Mouse (Mus musculus) limb, embryonic 12.5 days (tissue): ENCODE data around the gene Lrp11. TPM values are rescaled to one million over a fixed set of nuclear protein-coding genes. Genes with fewer than 3 reads are reported as not detected.
A peak's percentile ranks its signal among the peaks of the same experiment; 100 is the strongest.

Experiments
- ATAC-seq: fragments of 200-750 bp; cut with Nextera tagmentation; 2 replicates; pipeline ENCODE4 v1.8.0; 2017; ENCODE audit warnings: low read depth, moderate TSS enrichment; ENCODE audit not compliant: insufficient number of reproducible peaks, insufficient read depth, low FRiP score, low TSS enrichment
- H3K27ac ChIP-seq: fragments of 300-500 bp; sonication (generic); 2 replicates; pipeline ENCODE4 v1.5.1; 2016; ENCODE audit warnings: mild to moderate bottlenecking, moderate library complexity
- H3K27me3 ChIP-seq: fragments of 300-500 bp; sonication (generic); 2 replicates; pipeline ENCODE4 v1.6.1; 2016; ENCODE audit warnings: mild to moderate bottlenecking, moderate library complexity
- H3K36me3 ChIP-seq: fragments of 300-500 bp; sonication (generic); 2 replicates; pipeline ENCODE4 v1.6.1; 2016; ENCODE audit warnings: mild to moderate bottlenecking, moderate library complexity
- H3K4me1 ChIP-seq: fragments of 300-500 bp; sonication (generic); replicated peaks from 2 replicates; pipeline ENCODE4 v1.6.1; 2016
- H3K4me2 ChIP-seq: fragments of 300-500 bp; sonication (generic); 2 replicates; pipeline ENCODE4 v1.6.1; 2016; ENCODE audit warnings: mild to moderate bottlenecking, moderate library complexity
- H3K4me3 ChIP-seq: fragments of 300-500 bp; sonication (generic); replicated peaks from 2 replicates; pipeline ENCODE4 v1.5.1; 2016; ENCODE audit warnings: mild to moderate bottlenecking
- H3K9ac ChIP-seq: fragments of 300-500 bp; sonication (generic); replicated peaks from 2 replicates; pipeline ENCODE4 v1.6.1; 2016; ENCODE audit warnings: mild to moderate bottlenecking, moderate library complexity
- H3K9me3 ChIP-seq: fragments of 300-500 bp; sonication (generic); 2 replicates; pipeline ENCODE4 v1.6.1; 2016; ENCODE audit warnings: mild to moderate bottlenecking, moderate library complexity
- WGBS: fragments of 180-500 bp; shearing (Covaris S2); methylation state at CpG from one replicate; pipeline ENCODE4 v1.1.7; 2016; 5-methylcytosine and 5-hydroxymethylcytosine counted together
- polyA plus RNA-seq: library from polyadenylated mRNA; unstranded; fragments of >200 nt; fragmentation: Nextera tagmentation; extraction: Ambion mirVana; gene quantifications from 2 replicates; pipeline ENCODE4 v1.2.1, GENCODE M21; 2016

Lrp11 gene
- polyA plus RNA-seq, 1 experiment from 2014 or later: 1.3 TPM

- no peak overlapping the region for H3K9ac ChIP-seq
- WGBS: 95% methylated on average over 3 of the region's 3 CpGs
These were observed 34.4 kb downstream of the Lrp11 start for GRCm38 (mm10) chr10:7623861-7624518.

GRCm38 (mm10) chr10:7629092-7629491 is 39.5 kb downstream of the Lrp11 start:
- Histone ChIP-seq H3K4me2 (no peak overlapping the region), H3K9me3 (no peaks in the 10 kb centered on the region), H3K27ac (no peak overlapping the region), H3K9ac (no peak overlapping the region), H3K36me3 (peaks cover 39% of the 10 kb centered on the region), H3K27me3 (no peaks in the 10 kb centered on the region), H3K4me1 (no peaks in the 10 kb centered on the region), H3K4me3 (no peak overlapping the region)
- no peak for ATAC-seq
- 84% methylated on average over 4 of the region's 4 CpGs for WGBS

More at GRCm38 (mm10) chr10:7623861-7624518, 34.4 kb downstream of the Lrp11 start:
- no peak overlapping the region for H3K4me3 ChIP-seq
- H3K9me3 ChIP-seq: no peaks in the 10 kb centered on the region
- no peak overlapping the region for H3K27ac ChIP-seq
- no peak for ATAC-seq
- no peak overlapping the region for H3K4me2 ChIP-seq
- H3K4me1 ChIP-seq: no peaks in the 10 kb centered on the region
- peaks cover 4% of the 10 kb centered on the region for H3K36me3 ChIP-seq
- H3K27me3 ChIP-seq: no peaks in the 10 kb centered on the region

GRCm38 (mm10) chr10:7630286-7630685 is 40.7 kb downstream of the Lrp11 start:
- Histone ChIP-seq H3K9me3 (no peaks in the 10 kb centered on the region), H3K4me2 (no peak overlapping the region), H3K4me3 (no peak overlapping the region), H3K36me3 (peaks cover 39% of the 10 kb centered on the region), H3K27ac (no peak overlapping the region), H3K27me3 (no peaks in the 10 kb centered on the region), H3K9ac (no peak overlapping the region), H3K4me1 (no peaks in the 10 kb centered on the region)
- ATAC-seq: no peak
- 84% methylated on average over 5 of the region's 5 CpGs for whole genome bisulfite sequencing

DNA sequence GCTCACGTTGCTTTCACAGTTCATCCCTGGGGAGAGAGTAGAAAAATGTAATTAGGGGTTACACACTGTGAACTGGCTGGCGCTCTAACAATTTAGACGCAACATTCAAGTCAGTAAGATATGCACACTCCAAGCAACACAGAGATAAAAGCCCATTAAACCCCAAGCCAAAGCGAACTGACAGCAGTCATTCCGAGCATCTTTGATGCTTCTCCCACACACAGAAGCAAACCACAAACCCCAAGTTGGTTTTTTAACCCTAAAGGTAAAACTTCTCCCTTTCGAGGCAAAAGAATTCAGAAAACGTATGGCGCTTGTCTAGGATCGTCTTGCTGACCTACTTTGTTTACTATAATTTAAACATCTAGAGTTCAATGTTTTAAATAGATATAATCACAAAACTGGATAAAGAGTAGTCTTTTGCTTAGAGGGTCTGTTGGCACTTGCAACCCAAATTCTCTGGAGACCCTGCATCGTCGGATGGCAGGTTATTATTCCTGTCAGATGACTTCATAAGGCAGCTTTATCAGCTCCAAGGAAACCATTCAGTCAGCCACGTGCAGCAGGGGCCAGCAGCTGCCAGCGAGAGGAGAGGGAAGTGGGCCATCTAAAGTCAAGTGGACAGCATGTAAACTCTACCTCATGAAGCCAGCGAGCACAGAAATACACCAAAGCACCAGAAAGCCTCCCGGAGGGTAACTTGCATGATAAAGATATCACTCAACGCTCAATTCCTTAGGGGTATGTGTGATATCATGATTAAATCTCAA is 41.5 kb downstream of the Lrp11 start:
- H3K27ac ChIP-seq: no peak overlapping the region
- H3K27me3 ChIP-seq: no peaks in the 10 kb centered on the region
- no peak overlapping the region for H3K4me3 ChIP-seq
- H3K36me3 ChIP-seq: peaks cover 39% of the 10 kb centered on the region
- 85% methylated on average over 16 of the region's 16 CpGs for WGBS
- no peak for ATAC-seq
- H3K9me3 ChIP-seq: no peaks in the 10 kb centered on the region
- H3K4me1 ChIP-seq: no peaks in the 10 kb centered on the region
- H3K4me2 ChIP-seq: no peak overlapping the region
- no peak overlapping the region for H3K9ac ChIP-seq

DNA sequence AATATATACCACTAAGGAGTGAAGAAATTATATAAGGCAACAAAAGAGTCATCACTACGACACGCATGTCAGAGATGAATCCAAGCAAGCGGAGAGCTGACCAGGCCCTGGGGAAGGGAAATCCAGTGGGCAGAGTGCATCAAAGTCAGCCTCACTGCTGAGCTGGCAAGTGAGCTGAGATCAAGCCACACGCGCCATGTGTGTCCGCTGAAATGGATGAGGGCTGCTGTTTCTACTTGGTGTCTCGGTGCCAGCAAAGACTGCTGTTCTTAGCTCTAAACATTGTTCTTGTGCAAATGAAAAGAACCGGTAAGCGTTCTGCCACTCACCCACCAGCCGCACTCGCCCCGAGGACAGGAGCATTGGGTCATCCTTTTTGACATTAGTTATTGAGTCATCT is 50.8 kb downstream of the Lrp11 start:
- H3K27ac ChIP-seq: no peak overlapping the region
- H3K9me3 ChIP-seq: no peaks in the 10 kb centered on the region
- H3K36me3 ChIP-seq: peaks cover 68% of the 10 kb centered on the region
- no peak overlapping the region for H3K4me3 ChIP-seq
- no peak overlapping the region for H3K9ac ChIP-seq
- ATAC-seq: no peak
- 97% methylated on average over 12 of the region's 12 CpGs for WGBS
- H3K4me1 ChIP-seq: no peaks in the 10 kb centered on the region
- no peak overlapping the region for H3K4me2 ChIP-seq
- H3K27me3 ChIP-seq: no peaks in the 10 kb centered on the region

GRCm38 (mm10) chr10:7645911-7646310 is 56.3 kb downstream of the Lrp11 start:
- Histone ChIP-seq H3K4me1 (no peaks in the 10 kb centered on the region), H3K27me3 (no peaks in the 10 kb centered on the region), H3K4me2 (no peak overlapping the region), H3K9me3 (no peaks in the 10 kb centered on the region), H3K36me3 (peaks cover 54% of the 10 kb centered on the region), H3K9ac (no peak overlapping the region), H3K27ac (no peak overlapping the region), H3K4me3 (no peak overlapping the region)
- ATAC-seq: no peak
- WGBS: 88% methylated on average over 2 of the region's 2 CpGs

DNA sequence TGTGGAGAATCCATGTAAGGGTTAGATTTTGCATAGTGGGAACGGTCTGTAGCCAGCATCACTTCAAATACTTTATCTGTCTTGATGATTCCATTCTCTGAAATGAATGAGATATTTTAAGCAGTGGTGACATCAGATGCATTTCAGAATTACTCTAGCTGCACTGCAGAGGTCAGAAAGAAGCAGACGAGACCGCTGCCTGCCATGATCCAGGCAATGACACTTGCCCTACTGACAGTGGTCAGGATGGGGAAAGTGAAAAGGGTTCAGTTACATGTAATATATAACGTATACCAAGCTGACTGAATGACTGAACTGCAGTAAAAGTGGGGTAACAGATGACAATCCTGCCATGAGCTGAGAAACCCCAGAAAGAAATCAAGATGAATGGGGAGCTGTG is 59.5 kb downstream of the Lrp11 start:
- no peak overlapping the region for H3K4me3 ChIP-seq
- no peak overlapping the region for H3K27ac ChIP-seq
- no peaks in the 10 kb centered on the region for H3K9me3 ChIP-seq
- H3K27me3 ChIP-seq: no peaks in the 10 kb centered on the region
- no peaks in the 10 kb centered on the region for H3K4me1 ChIP-seq
- peaks cover 32% of the 10 kb centered on the region for H3K36me3 ChIP-seq
- ATAC-seq: no peak
- H3K4me2 ChIP-seq: no peak overlapping the region
- 86% methylated on average over 4 of the region's 4 CpGs for WGBS
- H3K9ac ChIP-seq: no peak overlapping the region

GRCm38 (mm10) chr10:7651057-7651456 is 61.5 kb downstream of the Lrp11 start:
- no peaks in the 10 kb centered on the region for H3K4me1 ChIP-seq
- no peak overlapping the region for H3K4me3 ChIP-seq
- H3K36me3 ChIP-seq: peaks cover 25% of the 10 kb centered on the region
- 93% methylated on average over 2 of the region's 2 CpGs for WGBS
- no peak overlapping the region for H3K27ac ChIP-seq
- no peak overlapping the region for H3K9ac ChIP-seq
- no peaks in the 10 kb centered on the region for H3K9me3 ChIP-seq
- no peak for ATAC-seq
- no peak overlapping the region for H3K4me2 ChIP-seq
- no peaks in the 10 kb centered on the region for H3K27me3 ChIP-seq

DNA sequence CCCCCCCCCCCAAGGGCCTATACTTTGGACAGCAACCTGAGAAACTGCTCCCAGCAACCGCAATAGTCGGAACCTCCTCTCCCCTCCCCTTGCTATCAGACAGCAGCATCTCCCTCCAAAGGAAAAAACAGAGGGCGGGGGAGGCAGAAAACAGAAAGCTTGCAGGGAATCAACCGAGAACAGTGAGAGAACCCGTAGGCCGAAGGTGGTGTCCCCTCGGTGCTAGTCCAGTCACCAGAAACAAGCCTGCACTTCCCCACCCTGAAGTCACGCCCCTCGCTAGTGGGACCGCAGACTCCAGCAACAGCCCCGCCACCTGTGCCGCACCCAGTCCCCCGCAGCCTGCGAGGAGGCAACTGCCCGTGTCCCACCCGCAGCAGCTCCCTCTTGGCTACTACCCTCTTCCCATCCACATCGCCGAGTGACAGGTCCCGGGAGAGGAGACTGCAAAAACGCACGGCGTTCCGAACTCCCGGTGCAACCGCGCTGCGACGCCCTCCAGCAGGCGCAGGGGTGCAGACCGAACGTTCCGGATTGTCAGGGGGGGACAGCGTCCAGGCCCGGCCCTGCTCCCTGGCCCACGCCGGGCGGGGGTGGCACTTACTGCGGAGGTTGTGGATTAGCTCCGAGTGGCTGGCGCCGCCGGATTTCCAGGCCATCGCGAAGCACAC is 73.0 kb downstream of the Lrp11 start:
- peak; percentile 77 for ATAC-seq
- Histone ChIP-seq H3K4me1 (peaks cover 6% of the 10 kb centered on the region; the same call in 1 of the 2 replicates), H3K27ac (peak overlapping the region; percentile 93), H3K4me3 (peak overlapping the region; percentile 90), H3K9ac (peak overlapping the region; percentile 81), H3K9me3 (no peaks in the 10 kb centered on the region), H3K27me3 (no peaks in the 10 kb centered on the region), H3K36me3 (no peaks in the 10 kb centered on the region), H3K4me2 (peak overlapping the region; percentile 84)
- WGBS: under 1% methylated on average over 44 of the region's 44 CpGs

- Histone ChIP-seq H3K4me2 (peak overlapping the region; percentile 84), H3K4me3 (peak overlapping the region; percentile 90), H3K9me3 (no peaks in the 10 kb centered on the region), H3K27me3 (no peaks in the 10 kb centered on the region), H3K27ac (peak overlapping the region; percentile 93), H3K36me3 (no peaks in the 10 kb centered on the region), H3K9ac (peak overlapping the region; percentile 81), H3K4me1 (peaks cover 12% of the 10 kb centered on the region)
- 1% methylated on average over 64 of the region's 64 CpGs for WGBS
- ATAC-seq: peak; percentile 84
These were observed 73.8 kb downstream of the Lrp11 start for GRCm38 (mm10) chr10:7663159-7664026.
